Mouse (Mus musculus) embryonic facial prominence, embryonic 10.5 days (tissue): Measurements from ENCODE around the gene Prpf3. TPM values are rescaled to one million over a fixed set of nuclear protein-coding genes. Genes with fewer than 3 reads are reported as not detected.
"Not testable (repeated sequence)": the region's sequence is repeated elsewhere in the genome, so short reads cannot be mapped to it uniquely, and the experiment has no call there.

Experiments used
- DNase-seq: peaks from one replicate; pipeline ENCODE4 v3.0.0-alpha.2; 2017; ENCODE audit warnings: low spot score
- H3K27ac ChIP-seq: fragments of 300-500 bp; sonication (generic); replicated peaks from 2 replicates; pipeline ENCODE4 v1.5.1; 2016; ENCODE audit warnings: mild to moderate bottlenecking
- H3K27me3 ChIP-seq: fragments of 300-500 bp; sonication (generic); replicated peaks from 2 replicates; pipeline ENCODE4 v1.6.1; 2016; ENCODE audit warnings: low read depth, mild to moderate bottlenecking; ENCODE audit not compliant: poor library complexity, severe bottlenecking
- H3K36me3 ChIP-seq: fragments of 300-500 bp; sonication (generic); replicated peaks from 2 replicates; pipeline ENCODE4 v1.6.1; 2016; ENCODE audit warnings: mild to moderate bottlenecking, moderate library complexity
- H3K4me1 ChIP-seq: fragments of 300-500 bp; sonication (generic); 2 replicates; pipeline ENCODE4 v1.6.1; 2016
- H3K4me3 ChIP-seq: fragments of 300-500 bp; sonication (generic); 2 replicates; pipeline ENCODE4 v1.5.1; 2016; ENCODE audit warnings: mild to moderate bottlenecking, moderate library complexity
- H3K9me3 ChIP-seq: fragments of 300-500 bp; sonication (generic); 2 replicates; pipeline ENCODE4 v1.6.1; 2016; ENCODE audit warnings: mild to moderate bottlenecking
- WGBS: fragments of 180-500 bp; shearing (Covaris S2); methylation state at CpG from one replicate; pipeline ENCODE4 v1.1.7; 2016; 5-methylcytosine and 5-hydroxymethylcytosine counted together
- polyA plus RNA-seq: library from polyadenylated mRNA; unstranded; fragments of >200 nt; fragmentation: Nextera tagmentation; extraction: Ambion mirVana; gene quantifications from 2 replicates; pipeline ENCODE4 v1.2.1, GENCODE M21; 2016

Gene Prpf3
- polyA plus RNA-seq, result 74.5 and 75.6 TPM in 2 replicates

DNA sequence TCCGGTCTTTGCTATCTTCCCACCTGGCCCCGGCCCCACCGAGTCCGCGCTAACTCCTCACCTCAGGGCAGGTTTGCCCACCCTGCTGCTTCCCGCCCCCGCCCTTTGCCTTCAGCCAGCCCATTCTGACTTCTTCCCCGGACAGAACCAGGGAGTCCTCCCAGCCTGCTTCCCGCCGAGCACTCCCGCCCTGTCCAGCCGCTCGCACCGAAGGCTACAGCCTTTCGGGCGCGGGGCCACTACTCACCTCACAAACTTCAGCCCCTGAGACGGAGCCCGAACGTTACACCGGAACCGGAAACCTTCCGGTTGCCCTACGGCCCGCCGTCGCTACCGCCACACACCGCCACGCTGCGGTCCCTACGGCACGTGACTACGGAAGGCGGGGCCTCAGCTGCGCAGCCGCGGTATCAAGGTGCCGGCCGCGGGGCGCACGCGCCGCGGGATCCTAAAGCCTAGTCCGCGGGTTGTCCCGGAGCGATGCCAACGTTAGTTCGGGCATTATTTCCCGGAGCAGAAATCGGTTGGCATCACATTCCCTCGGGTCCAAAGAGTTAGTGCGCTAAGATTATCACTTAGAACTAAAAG lies at the start of gene Prpf3:
Prpf3 (minus strand) TSS at position 384 of the 588 bp plus-strand sequence.
- peaks cover 8% of the 10 kb centered on the region for H3K4me1 ChIP-seq
- H3K9me3 ChIP-seq, result no peaks in the 10 kb centered on the region
- H3K4me3 ChIP-seq, result peak within 1 kb of the TSS; percentile 78
- no peaks in the 10 kb centered on the region for H3K27me3 ChIP-seq
- H3K36me3 ChIP-seq, result peaks cover 32% of the 10 kb centered on the region
- H3K27ac ChIP-seq, result peak within 1 kb of the TSS; percentile 91
- WGBS, result under 1% methylated on average over 56 of the region's 56 CpGs
- DNase-seq, result peak; percentile 95

DNA sequence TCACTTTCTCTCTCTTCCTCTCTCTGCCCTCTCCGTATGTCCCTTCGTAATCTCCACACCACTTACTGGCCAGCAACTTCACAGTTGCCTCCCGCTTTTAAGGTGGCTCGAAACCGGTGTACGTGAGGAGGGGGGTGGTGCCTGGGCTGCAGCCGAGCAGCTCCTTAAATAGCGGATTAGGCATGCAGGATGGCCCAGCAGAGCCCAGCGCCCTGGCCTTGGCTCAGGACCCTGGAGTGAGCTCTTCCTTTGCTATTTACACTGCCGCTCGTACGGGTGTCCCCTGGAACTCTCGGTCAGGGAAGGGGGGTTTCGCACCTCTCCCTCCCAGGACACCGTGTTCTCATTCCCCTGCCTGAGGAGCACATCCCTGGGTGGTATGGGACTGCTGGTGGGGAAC lies 48.9 kb upstream of the Prpf3 start, which contains the start of gene Car14:
Car14 (minus strand) TSS at position 124 of the 400 bp plus-strand sequence.
- Histone ChIP-seq H3K4me1 (peaks cover 63% of the 10 kb centered on the region), H3K4me3 (peak within 1 kb of the TSS; percentile 64), H3K27ac (peak within 1 kb of the TSS; percentile 92), H3K36me3 (peaks cover 25% of the 10 kb centered on the region), H3K27me3 (peaks cover 9% of the 10 kb centered on the region; the same call in 1 of the 2 replicates), H3K9me3 (no peaks in the 10 kb centered on the region)
- DNase-seq, result peak; percentile 77
- WGBS, result under 1% methylated on average over 15 of the region's 15 CpGs

DNA sequence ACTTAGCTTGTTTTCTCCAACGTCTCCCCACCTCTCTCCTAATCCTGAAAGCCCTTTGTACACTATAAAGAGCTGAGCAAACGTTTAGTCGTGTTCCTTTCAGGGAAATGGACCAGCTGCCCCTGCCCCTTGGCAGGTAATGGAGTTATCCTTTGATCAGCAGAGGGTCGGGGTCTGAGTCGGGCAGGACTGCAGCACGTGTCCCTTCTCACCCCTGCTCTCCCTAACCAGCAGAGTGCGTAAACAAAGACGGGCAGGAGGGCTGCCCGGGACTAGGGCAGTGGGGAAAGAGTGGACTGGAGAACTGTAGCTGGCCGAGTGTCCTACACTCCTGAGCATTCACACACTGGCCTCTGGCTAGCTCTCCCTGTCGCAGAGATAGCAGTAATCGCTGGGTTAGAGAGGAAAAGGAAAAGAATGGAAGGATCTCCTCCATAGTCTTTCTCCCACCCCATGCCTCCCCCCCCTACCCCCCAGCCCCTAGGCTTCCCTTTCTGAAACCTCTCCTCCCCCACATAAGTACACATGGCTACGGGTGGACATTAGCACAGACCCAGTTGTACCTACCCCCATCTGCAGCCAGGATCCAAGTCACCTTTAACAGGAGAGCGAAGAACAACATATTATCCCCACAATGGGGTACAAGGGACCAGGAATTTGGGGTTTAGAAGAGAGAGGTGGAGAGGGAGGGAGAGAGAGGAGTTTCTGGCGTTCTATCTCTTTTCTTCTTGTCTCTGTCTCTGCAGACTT lies 48.2 kb upstream of the Prpf3 start:
- H3K4me1 ChIP-seq, result peaks cover 63% of the 10 kb centered on the region
- under 1% methylated on average over 15 of the region's 15 CpGs for WGBS
- DNase-seq, result peak; percentile 74
- peak overlapping the region; percentile 64 for H3K4me3 ChIP-seq
- no peaks in the 10 kb centered on the region for H3K9me3 ChIP-seq
- H3K27me3 ChIP-seq, result peaks cover 9% of the 10 kb centered on the region; the same call in 1 of the 2 replicates
- peaks cover 32% of the 10 kb centered on the region for H3K36me3 ChIP-seq
- peak overlapping the region; percentile 92 for H3K27ac ChIP-seq

DNA sequence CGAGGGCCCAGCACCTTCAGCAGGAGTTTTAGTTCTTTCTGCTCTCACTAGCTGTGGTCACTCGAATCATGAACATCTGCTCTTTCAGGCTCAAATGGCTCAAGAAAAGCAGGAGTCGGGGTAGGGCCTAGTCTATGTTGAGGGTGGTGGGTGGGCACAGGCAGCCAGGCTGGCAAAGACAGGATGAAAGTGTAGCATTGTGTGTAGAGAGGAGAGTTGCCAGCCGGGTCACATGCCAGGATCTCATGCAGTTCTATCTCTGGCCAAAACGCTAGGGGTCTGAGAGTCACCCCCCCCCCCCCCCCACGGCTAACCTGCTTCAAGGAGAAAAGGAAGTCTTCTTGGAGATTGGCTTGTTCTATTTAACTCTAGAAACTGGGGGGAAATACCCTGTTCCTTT lies 47.0 kb upstream of the Prpf3 start:
- DNase-seq, result peak; percentile 18
- peak overlapping the region; percentile 64 for H3K4me3 ChIP-seq
- H3K4me1 ChIP-seq, result peaks cover 63% of the 10 kb centered on the region
- H3K9me3 ChIP-seq, result no peaks in the 10 kb centered on the region
- peaks cover 44% of the 10 kb centered on the region for H3K36me3 ChIP-seq
- H3K27ac ChIP-seq, result peak overlapping the region; percentile 92
- peaks cover 4% of the 10 kb centered on the region; the same call in 1 of the 2 replicates for H3K27me3 ChIP-seq
- 42% methylated on average over 6 of the region's 6 CpGs for WGBS

DNA sequence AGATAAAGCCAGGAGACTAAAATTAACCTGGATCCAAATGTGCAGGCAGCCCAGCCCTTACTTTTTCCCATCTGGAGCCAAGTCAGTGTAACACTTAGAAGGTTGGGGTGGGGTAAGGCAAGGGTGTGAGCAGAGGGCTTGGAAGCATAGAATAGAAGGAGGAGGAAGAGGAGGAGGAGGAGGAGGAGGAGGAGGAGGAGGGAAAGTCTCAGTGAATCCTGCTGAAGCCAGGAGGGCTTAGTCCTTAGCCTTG lies 46.6 kb upstream of the Prpf3 start:
- Histone ChIP-seq H3K4me1 (peaks cover 62% of the 10 kb centered on the region), H3K36me3 (peaks cover 48% of the 10 kb centered on the region), H3K9me3 (no peaks in the 10 kb centered on the region), H3K4me3 (peak overlapping the region; percentile 64), H3K27ac (peak overlapping the region; percentile 92), H3K27me3 (peaks cover 1% of the 10 kb centered on the region; the same call in 1 of the 2 replicates)
- no peak for DNase-seq

DNA sequence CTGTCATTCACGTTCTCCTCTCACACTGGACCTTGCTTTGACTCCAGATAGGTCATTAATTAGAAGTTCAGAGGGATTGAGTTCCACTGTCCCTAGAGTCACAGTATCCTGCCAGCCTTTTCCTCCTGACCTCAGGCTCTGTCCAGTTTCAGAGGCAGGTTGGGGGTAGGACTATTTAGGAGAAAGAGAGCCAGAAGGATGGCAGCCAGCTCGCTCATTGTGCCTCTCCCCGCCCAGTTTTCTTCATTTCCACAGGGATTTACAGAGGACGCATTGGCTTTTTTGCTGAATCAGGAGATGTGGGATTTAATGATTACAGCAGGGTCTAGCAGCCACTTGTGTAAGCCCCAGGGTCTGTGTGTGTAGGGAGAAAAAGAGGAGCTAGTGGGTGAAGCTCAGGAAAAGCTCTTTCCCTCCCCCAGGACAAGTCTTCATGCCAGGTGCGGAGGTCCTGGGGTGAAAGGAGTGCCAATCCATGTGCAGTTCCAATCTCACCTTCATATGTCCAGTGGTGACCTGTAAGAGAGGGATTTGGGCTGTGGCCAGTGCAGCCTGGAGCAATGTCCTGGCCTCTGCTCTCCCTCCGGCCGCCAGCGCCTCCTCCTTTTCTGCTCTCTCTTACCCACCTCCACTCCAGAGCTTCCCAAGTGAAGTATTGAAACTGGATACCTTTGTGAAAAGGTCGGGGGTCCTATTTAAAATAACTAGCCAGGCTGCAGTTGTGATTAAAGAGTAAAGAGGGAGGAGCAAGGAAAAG lies 46.1 kb upstream of the Prpf3 start:
- Histone ChIP-seq H3K27ac (peak overlapping the region; percentile 92), H3K4me1 (peaks cover 57% of the 10 kb centered on the region)

DNA sequence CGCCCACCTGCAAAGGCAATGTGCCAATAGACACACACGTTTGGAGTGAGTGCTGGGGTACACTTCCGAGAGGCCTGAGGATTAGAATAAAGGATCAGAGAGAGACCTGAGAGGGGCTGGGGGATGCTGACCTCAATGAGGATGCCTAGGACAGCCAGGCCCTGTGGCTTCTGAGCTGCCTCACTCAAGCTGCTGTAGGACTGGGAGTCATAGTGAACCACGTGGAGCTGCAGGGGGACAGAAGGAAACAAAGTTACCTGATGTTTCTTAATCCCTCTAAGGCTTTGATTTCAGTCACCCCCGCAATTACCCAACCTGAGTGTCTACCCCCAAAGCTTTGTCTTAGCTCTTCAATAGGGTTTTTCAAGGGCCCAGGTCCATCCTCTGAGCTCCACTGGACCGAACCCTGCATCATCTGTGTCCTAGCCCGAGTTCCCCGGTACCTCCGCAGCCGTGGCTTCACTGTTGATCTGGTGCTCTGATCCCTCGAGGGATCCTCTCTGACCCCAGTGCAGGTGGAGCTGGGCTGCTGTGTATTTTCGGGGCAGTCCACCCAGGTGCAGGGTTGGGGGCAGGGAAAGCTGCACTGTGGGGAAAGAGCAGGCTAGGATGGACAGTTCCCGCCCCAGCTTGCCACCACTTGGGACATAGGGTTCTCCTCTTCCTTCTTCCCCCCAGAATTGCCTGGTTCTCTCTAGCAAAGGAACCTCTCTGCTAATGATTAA lies 44.3 kb upstream of the Prpf3 start:
- Histone ChIP-seq H3K27ac (no peak overlapping the region), H3K4me1 (peaks cover 46% of the 10 kb centered on the region), H3K4me3 (no peak overlapping the region), H3K36me3 (peaks cover 56% of the 10 kb centered on the region), H3K27me3 (no peaks in the 10 kb centered on the region), H3K9me3 (no peaks in the 10 kb centered on the region)
- no peak for DNase-seq
- WGBS, result 75% methylated on average over 13 of the region's 13 CpGs

More for the DNA sequence above, 46.1 kb upstream of the Prpf3 start:
- Histone ChIP-seq H3K9me3 (no peaks in the 10 kb centered on the region), H3K4me3 (peak overlapping the region; percentile 64), H3K36me3 (peaks cover 49% of the 10 kb centered on the region), H3K27me3 (no peaks in the 10 kb centered on the region)
- DNase-seq, result no peak
- 65% methylated on average over 9 of the region's 9 CpGs for WGBS

DNA sequence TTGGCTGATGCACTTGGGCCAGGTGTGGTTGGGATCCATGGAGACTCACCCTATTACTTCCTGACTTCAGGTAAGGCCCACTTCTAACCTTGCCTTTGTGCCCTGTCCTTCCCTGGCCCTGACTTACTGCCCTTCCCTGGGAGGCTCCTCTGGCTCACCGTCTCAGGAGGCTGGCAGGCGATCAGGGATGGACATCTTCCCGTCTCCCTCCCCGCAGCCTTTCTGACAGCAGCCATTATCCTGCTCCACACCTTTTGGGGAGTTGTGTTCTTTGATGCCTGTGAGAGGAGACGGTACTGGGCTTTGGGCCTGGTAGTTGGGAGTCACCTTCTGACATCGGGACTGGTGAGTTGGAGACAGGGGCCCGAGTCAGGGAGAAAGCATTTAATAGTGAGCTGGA lies 39.8 kb upstream of the Prpf3 start:
- not testable (repeated sequence) for H3K27ac ChIP-seq
- H3K4me3 ChIP-seq, result peak overlapping the region; percentile 29

DNA sequence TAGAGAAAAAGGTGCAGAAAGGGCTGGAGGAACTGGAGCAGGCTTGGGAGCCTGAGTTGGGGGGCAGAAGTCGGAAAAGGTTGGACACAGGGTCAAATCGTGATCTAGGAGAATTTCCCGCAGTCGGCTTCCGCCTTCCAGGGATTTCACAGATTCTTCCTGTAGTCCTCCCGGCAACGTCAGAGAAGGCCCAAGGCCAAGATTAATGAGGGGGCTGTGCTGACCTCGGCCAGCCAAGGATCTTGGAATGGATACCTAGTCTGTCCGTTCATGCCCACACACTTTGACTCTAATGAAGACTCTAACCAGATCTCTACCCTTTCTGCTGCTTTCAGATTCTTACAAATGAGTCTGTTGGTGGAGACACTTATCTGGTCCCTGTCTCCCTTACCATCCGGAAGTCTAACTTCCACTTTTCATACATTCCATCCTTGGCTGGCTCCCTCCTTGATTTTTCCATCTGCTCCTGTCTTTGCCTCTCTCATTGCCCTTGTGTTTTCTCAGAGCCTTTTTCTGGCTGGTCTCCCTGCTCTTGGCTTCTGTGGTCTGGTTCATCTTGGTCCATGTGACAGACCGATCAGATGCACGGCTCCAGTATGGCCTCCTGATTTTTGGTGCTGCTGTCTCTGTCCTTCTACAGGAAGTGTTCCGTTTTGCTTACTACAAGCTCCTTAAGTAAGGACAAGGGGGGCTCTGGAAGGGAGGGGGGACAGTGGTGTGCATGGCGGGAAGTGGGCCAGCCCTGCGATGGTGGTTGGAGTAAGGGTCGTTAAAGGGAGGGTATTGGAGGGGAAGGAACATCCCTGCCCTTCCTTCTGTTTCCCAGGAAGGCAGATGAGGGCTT lies 38.9 kb upstream of the Prpf3 start:
- no peaks in the 10 kb centered on the region for H3K9me3 ChIP-seq
- H3K4me3 ChIP-seq, result peak overlapping the region; percentile 82
- H3K36me3 ChIP-seq, result peaks cover 30% of the 10 kb centered on the region
- peaks cover 50% of the 10 kb centered on the region for H3K4me1 ChIP-seq
- WGBS, result 15% methylated on average over 16 of the region's 16 CpGs
- no peaks in the 10 kb centered on the region for H3K27me3 ChIP-seq
- peak; percentile 41 for DNase-seq
- peak overlapping the region; percentile 84 for H3K27ac ChIP-seq

More for the DNA sequence above, 39.8 kb upstream of the Prpf3 start:
- H3K4me1 ChIP-seq, result peaks cover 45% of the 10 kb centered on the region
- H3K27me3 ChIP-seq, H3K9me3 ChIP-seq, DNase-seq: not testable (repeated sequence)
- peaks cover 40% of the 10 kb centered on the region for H3K36me3 ChIP-seq
- 93% methylated on average over 7 of the region's 7 CpGs for WGBS

DNA sequence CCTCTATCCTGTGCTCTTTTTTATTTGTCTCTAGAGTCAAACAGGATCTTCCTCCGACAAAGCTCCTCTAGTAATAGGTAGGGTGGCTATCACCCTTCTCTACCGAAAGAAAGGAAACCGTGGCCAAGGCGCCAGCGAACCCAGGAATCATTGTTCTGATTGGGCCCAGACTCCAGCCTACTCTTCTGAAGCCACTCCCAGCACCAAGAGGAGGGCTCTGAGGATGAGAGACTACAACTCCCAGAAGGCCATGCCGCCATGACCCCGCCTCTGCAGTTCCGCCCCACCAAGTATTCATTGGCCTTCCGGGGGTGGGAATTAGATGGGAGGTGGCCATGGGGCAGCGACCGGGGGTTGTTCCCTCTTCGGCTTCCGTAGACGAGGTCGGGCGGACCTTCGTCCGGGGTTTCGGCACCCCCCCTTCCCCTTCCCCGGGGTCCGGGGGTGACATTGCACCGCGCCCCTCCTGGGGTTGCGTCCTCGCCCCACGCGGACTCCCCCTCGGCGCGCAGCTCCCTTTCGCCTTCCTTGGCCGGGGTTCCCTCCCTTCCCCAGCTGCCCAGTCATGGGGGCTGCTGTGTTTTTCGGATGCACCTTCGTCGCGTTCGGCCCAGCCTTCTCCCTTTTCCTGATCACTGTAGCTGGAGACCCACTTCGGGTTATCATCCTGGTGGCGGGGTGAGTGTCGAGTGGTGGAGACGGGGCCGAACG lies 38.1 kb upstream of the Prpf3 start, which contains the start of gene Aph1a:
Aph1a (plus strand) TSS at position 364 of the 711 bp plus-strand sequence.
- H3K4me3 ChIP-seq, result peak within 1 kb of the TSS; percentile 82
- peak within 1 kb of the TSS; percentile 84 for H3K27ac ChIP-seq
- peak; percentile 97 for DNase-seq
- H3K36me3 ChIP-seq, result peaks cover 22% of the 10 kb centered on the region
- WGBS, result under 1% methylated on average over 25 of the region's 43 CpGs
- not testable (repeated sequence) for H3K9me3 ChIP-seq, H3K27me3 ChIP-seq
- peaks cover 52% of the 10 kb centered on the region for H3K4me1 ChIP-seq

DNA sequence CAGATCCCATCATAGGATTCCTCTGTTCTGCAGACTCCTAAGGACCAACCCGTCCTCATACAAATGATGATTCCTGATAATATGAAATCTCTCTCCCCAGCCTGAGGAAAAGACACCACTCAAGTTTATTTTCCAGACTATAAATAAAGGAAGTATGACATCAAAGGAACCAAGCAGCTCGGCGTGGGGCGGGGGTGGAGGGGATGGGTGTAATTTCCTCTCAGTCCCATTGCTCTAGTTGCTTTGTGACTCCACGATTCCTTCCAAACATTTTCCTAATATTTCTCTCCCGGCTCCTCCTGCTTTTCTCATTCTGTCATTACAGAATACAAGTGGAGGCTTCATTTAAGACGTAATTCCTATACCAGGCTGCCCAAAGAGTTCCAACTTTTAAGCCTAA lies 37.4 kb upstream of the Prpf3 start:
- Histone ChIP-seq H3K36me3 (peaks cover 16% of the 10 kb centered on the region), H3K4me3 (peak overlapping the region; percentile 82), H3K27me3 (no peaks in the 10 kb centered on the region), H3K9me3 (no peaks in the 10 kb centered on the region), H3K4me1 (peaks cover 52% of the 10 kb centered on the region), H3K27ac (peak overlapping the region; percentile 84)
- 24% methylated on average over 7 of the region's 7 CpGs for WGBS
- DNase-seq, result peak; percentile 33
